24 mouse cellular contexts compared by ENCODE assay signal in the genomic region with DNA sequence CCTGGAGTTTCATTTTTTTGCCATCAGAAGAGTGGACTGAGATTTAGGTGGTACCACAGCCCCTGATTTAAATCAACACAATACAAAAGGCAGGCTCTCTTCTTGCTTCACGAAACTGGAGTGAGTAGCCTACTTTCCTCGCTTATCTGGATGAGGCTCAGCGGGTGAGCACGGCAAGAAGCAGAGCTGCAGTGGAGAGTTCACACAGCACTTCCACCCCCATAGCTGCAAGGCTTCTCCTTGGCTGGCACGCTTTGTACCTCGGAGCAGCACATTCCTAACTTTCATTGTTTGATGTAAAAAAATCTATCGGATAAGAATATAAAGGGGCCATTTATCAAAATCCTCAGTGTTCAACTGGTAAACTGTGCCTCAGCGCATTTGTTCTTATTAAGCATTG.
A peak's percentile ranks its signal among the peaks of the same experiment; 100 is the strongest.
DNase-seq lines count a peak whose midpoint lies in the region; ATAC-seq lines count a peak whose summit lies in the region.
"Had no signal": no experiment of that assay in that cellular context is flagged by ENCODE, and none has a peak within 500 bp of the region (broad histone marks: within the 10 kb centered on the region; RNA-seq: fewer than 3 reads in every experiment).

No protein-coding gene starts in this region.

- 53% methylated on average over 8 of the region's 8 CpGs for WGBS in neural tube, embryonic 15.5 days

- no peaks in the 10 kb centered on the region for H3K9me3 ChIP-seq in neural tube, embryonic 15.5 days (replicated peaks)
- H3K9me3 ChIP-seq: embryonic facial prominence, embryonic 10.5 days; embryonic facial prominence, embryonic 12.5 days; forebrain, embryonic 12.5 days had no signal

- H3K36me3 ChIP-seq in neural tube, embryonic 15.5 days = no peaks in the 10 kb centered on the region
- H3K36me3 ChIP-seq: embryonic facial prominence, embryonic 10.5 days; embryonic facial prominence, embryonic 12.5 days; forebrain, embryonic 12.5 days; G1E had no signal

- DNase-seq in frontal cortex, postnatal 25 days (ENCODE audit: low spot score in 2 of 2) = no peak
- peak; percentile 10 for DNase-seq in retina, embryonic 14.5 days (ENCODE audit: low spot score)
- DNase-seq in retina, postnatal 1 day = no peak
- peak; percentile 25 for DNase-seq in testis, postnatal 14 days (ENCODE audit: low spot score)
- DNase-seq in testis, postnatal 10 days (ENCODE audit: low spot score) = no peak
- DNase-seq: adrenal gland, adult 8-10 months; adrenal gland, postnatal 14 days; adrenal gland, postnatal 36 days; B cell, adult 2 months; cerebellum, adult 11-12 months; cerebellum, adult 2 months; cerebellum, adult 9-10 months; cerebellum, postnatal 25 days had no signal

- no peak overlapping the region for H3K4me3 ChIP-seq in neural tube, embryonic 15.5 days (replicated peaks)
- H3K4me3 ChIP-seq: embryonic facial prominence, embryonic 10.5 days; embryonic facial prominence, embryonic 12.5 days; forebrain, embryonic 12.5 days had no signal

- ATAC-seq in frontal cortex, adult (ENCODE audit: low TSS enrichment) = peak; percentile 70; the same call in 1 of the 2 replicates
- ATAC-seq in neural tube, embryonic 15.5 days (ENCODE audit: low FRiP score) = no peak
- ATAC-seq: activated CD4-positive, CD25-positive, alpha-beta regulatory T cell, adult 4 months; CD4-positive, CD25-positive, alpha-beta regulatory T cell, adult 4 months; forebrain, embryonic 14.5 days; forebrain, embryonic 16.5 days; Patski had no signal

- no peaks in the 10 kb centered on the region for H3K27me3 ChIP-seq in neural tube, embryonic 15.5 days (replicated peaks)
- H3K27me3 ChIP-seq: embryonic facial prominence, embryonic 12.5 days; forebrain, embryonic 12.5 days; Patski had no signal

- H3K4me1 ChIP-seq in neural tube, embryonic 15.5 days = no peaks in the 10 kb centered on the region
- H3K4me1 ChIP-seq: embryonic facial prominence, embryonic 10.5 days; embryonic facial prominence, embryonic 12.5 days; forebrain, embryonic 12.5 days had no signal

- no peak overlapping the region for H3K9ac ChIP-seq in neural tube, embryonic 15.5 days (replicated peaks)
- H3K9ac ChIP-seq: embryonic facial prominence, embryonic 12.5 days; forebrain, embryonic 12.5 days had no signal

- H3K4me2 ChIP-seq in neural tube, embryonic 15.5 days = no peak overlapping the region
- H3K4me2 ChIP-seq: embryonic facial prominence, embryonic 12.5 days; forebrain, embryonic 12.5 days had no signal

- H3K27ac ChIP-seq in neural tube, embryonic 15.5 days (replicated peaks) = no peak overlapping the region
- H3K27ac ChIP-seq: embryonic facial prominence, embryonic 10.5 days; embryonic facial prominence, embryonic 12.5 days; forebrain, embryonic 12.5 days had no signal

Comparison
In these comparisons a context has a peak if more than half of its experiments do, and no peak if none do; other contexts are left out.
1. DNase-seq: peak in retina, embryonic 14.5 days (single experiment) and testis, postnatal 14 days (single experiment); none in frontal cortex, postnatal 25 days (0 of 2), retina, postnatal 1 day (single experiment) and testis, postnatal 10 days (single experiment).